Mouse (Mus musculus): ENCODE data around the gene C1qtnf3. TPM values are rescaled to one million over a fixed set of nuclear protein-coding genes. Genes with fewer than 3 reads are reported as not detected.
"Not testable (repeated sequence)": the region's sequence is repeated elsewhere in the genome, so short reads cannot be mapped to it uniquely, and the experiment has no call there.

Gene C1qtnf3
- polyA plus RNA-seq, 1 experiment from 2014 or later: 61.6 TPM

DNA sequence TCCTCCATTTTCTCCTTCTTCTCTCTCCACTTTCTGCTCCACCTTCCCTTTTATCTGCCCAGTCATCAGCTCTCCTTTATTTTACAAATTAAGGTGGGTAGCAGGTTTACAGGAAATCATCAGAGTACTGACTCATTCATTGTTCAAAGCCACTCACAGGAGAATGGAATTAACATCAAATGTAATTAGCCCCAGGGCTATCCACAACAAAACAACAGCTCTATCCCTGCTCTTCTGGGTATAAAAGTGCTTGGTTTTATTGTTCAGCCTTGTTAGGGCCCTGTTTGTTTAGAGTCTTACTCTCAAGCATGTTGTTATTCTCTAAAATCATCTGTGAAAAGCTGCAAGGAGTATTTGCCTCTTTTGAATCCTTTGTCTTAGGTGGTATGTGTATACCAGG is 25.0 kb downstream of the C1qtnf3 start:
- Histone ChIP-seq H3K9me3 (ENCODE audit: control insufficient read depth, low read length) (no peaks in the 10 kb centered on the region), H3K4me1 (ENCODE audit: control insufficient read depth, insufficient read depth, low read length) (peaks cover 3% of the 10 kb centered on the region; the same call in 1 of the 2 replicates), H3K4me3 (ENCODE audit: low read depth, low read length) (no peak overlapping the region), H3K4me2 (ENCODE audit: low read depth) (no peak overlapping the region), H3K9ac (ENCODE audit: low read length) (no peak overlapping the region), H3K27me3 (ENCODE audit: control insufficient read depth, insufficient read depth, low read length) (no peaks in the 10 kb centered on the region), H3K36me3 (ENCODE audit: control insufficient read depth, insufficient read depth, low read length) (no peaks in the 10 kb centered on the region), H3K27ac (ENCODE audit: low read depth, low read length) (no peak overlapping the region)
- DNase-seq (ENCODE audit: low spot score): no peak
- ATAC-seq (ENCODE audit: insufficient read depth, low FRiP score, low TSS enrichment): no peak

DNA sequence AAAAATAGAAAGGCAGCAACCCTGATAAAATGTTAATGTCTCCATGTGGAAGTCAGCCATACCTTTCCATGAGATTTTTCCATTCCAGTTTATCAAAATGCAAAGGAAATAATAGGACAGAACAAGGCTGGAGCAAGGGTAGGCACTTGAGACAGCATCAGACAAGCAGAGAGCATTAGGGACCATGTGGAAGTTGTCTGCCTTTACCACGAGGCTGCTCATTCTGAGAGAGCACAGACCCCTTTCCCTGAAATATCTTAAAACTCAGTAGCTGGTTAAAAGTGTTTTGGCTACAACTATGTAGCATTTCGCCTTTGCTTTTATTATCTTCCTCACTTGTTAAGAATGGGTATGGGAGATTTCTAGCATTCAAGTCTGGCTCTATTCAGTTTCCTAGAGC is 28.6 kb downstream of the C1qtnf3 start:
- DNase-seq (ENCODE audit: low spot score) (no peak), ATAC-seq (ENCODE audit: insufficient read depth, low FRiP score, low TSS enrichment) (no peak)
- H3K27ac ChIP-seq (ENCODE audit: low read depth, low read length): no peak overlapping the region
- no peak overlapping the region; the same call in 1 of the 2 replicates for H3K4me3 ChIP-seq (ENCODE audit: low read depth, low read length)
- no peaks in the 10 kb centered on the region for H3K27me3 ChIP-seq (ENCODE audit: control insufficient read depth, insufficient read depth, low read length)
- peaks cover 3% of the 10 kb centered on the region; the same call in 1 of the 2 replicates for H3K4me1 ChIP-seq (ENCODE audit: control insufficient read depth, insufficient read depth, low read length)
- no peak overlapping the region for H3K9ac ChIP-seq (ENCODE audit: low read length)
- WGBS: 72% methylated on average over 2 of the region's 2 CpGs
- H3K36me3 ChIP-seq (ENCODE audit: control insufficient read depth, insufficient read depth, low read length): no peaks in the 10 kb centered on the region
- H3K4me2 ChIP-seq (ENCODE audit: low read depth): peak overlapping the region; percentile 61
- no peaks in the 10 kb centered on the region for H3K9me3 ChIP-seq (ENCODE audit: control insufficient read depth, low read length)

DNA sequence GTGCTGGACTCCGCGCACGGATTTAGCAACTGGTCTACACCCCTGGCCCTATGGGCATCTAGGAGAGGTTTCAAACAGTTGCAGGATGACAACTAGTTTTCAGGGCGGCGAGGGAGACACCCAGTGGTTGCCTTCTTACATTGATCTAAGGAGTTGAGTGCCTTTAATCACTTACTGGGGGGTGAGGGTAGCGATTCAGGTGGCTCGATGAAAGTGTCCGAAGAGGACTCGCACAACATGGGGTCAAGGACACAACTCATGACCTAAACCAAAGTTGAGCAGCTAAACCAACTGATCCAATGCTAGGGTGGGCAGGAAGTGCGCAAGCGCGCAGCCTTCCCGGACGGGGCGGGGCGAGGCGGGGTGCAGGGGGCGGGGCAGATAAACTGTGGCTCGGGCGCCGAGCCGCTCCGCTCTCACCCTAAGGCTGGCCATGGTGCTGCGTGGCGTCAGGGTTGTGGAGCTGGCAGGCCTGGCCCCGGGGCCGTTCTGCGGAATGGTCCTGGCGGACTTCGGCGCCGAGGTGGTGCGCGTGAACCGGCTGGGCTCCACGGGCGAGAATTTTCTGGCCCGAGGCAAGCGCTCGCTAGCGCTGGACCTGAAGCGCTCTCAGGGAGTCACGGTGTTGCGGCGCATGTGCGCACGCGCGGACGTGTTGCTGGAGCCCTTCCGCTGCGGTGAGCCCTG is 29.4 kb downstream of the C1qtnf3 start, which contains the start of gene Amacr:
Gene Amacr (plus strand): TSS at position 380 of the 687 bp plus-strand sequence.
- Histone ChIP-seq H3K27me3 (ENCODE audit: control insufficient read depth, insufficient read depth, low read length) (no peaks in the 10 kb centered on the region), H3K27ac (ENCODE audit: low read depth, low read length) (peak within 1 kb of the TSS; percentile 56; the same call in 1 of the 2 replicates), H3K4me1 (ENCODE audit: control insufficient read depth, insufficient read depth, low read length) (peaks cover 3% of the 10 kb centered on the region; the same call in 1 of the 2 replicates), H3K9ac (ENCODE audit: low read length) (peak within 1 kb of the TSS; percentile 74), H3K36me3 (ENCODE audit: control insufficient read depth, insufficient read depth, low read length) (no peaks in the 10 kb centered on the region), H3K4me3 (ENCODE audit: low read depth, low read length) (peak within 1 kb of the TSS; percentile 71), H3K4me2 (ENCODE audit: low read depth) (peak within 1 kb of the TSS; percentile 61), H3K9me3 (ENCODE audit: control insufficient read depth, low read length) (no peaks in the 10 kb centered on the region)
- peak; percentile 94 for DNase-seq (ENCODE audit: low spot score)
- peak; percentile 99 for ATAC-seq (ENCODE audit: insufficient read depth, low FRiP score, low TSS enrichment)
- WGBS: under 1% methylated on average over 51 of the region's 52 CpGs

DNA sequence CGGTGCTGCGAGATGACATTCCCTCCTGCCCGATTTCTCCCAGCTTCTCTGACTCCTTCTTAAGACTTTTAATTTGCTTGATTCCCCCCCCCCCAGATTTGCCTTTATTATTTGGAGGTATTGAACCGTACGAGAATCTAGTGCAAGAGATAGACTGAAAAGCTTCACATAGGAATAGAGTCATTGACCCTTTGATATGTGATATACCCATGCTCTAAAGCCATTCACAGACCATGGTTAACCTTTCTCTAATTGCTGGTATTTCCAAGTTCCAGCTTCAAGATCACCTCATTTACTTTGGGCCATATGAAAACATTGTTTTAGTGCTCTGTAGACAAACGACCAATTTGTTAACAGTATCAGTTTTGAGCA is 29.9 kb downstream of the C1qtnf3 start:
- DNase-seq (ENCODE audit: low spot score) (no peak), ATAC-seq (ENCODE audit: insufficient read depth, low FRiP score, low TSS enrichment) (peak; percentile 45)
- Histone ChIP-seq H3K4me2 (ENCODE audit: low read depth) (peak overlapping the region; percentile 61), H3K27me3 (ENCODE audit: control insufficient read depth, insufficient read depth, low read length) (no peaks in the 10 kb centered on the region), H3K36me3 (ENCODE audit: control insufficient read depth, insufficient read depth, low read length) (no peaks in the 10 kb centered on the region), H3K27ac (ENCODE audit: low read depth, low read length) (no peak overlapping the region), H3K9ac (ENCODE audit: low read length) (peak overlapping the region; percentile 74), H3K4me3 (ENCODE audit: low read depth, low read length) (peak overlapping the region; percentile 71), H3K9me3 (ENCODE audit: control insufficient read depth, low read length) (no peaks in the 10 kb centered on the region), H3K4me1 (ENCODE audit: control insufficient read depth, insufficient read depth, low read length) (peaks cover 3% of the 10 kb centered on the region; the same call in 1 of the 2 replicates)
- WGBS: 8% methylated on average over 6 of the region's 6 CpGs

DNA sequence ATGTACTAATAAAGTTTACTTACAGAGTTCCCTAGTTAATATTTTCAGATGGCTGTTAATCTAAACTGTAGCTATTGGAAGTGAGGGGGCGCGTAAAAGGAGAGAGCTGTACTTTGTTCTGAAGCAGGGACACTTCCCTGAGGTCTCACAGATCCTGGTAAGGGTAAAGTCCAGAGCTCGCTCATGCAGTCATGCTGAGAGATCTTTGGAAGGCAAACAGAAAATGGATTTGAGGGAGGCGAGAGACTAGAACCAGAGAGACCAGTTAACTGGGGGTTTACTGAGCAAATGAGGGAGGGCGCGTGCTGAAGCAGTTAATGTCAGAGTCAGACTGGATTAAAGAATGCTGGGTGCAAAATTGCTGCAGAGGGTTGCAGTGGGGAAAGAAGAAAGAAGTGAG is 33.6 kb downstream of the C1qtnf3 start:
- Histone ChIP-seq H3K4me2 (ENCODE audit: low read depth) (no peak overlapping the region), H3K4me1 (ENCODE audit: control insufficient read depth, insufficient read depth, low read length) (peaks cover 3% of the 10 kb centered on the region; the same call in 1 of the 2 replicates), H3K4me3 (ENCODE audit: low read depth, low read length) (no peak overlapping the region), H3K27me3 (ENCODE audit: control insufficient read depth, insufficient read depth, low read length) (no peaks in the 10 kb centered on the region), H3K9me3 (ENCODE audit: control insufficient read depth, low read length) (no peaks in the 10 kb centered on the region), H3K9ac (ENCODE audit: low read length) (no peak overlapping the region), H3K27ac (ENCODE audit: low read depth, low read length) (no peak overlapping the region), H3K36me3 (ENCODE audit: control insufficient read depth, insufficient read depth, low read length) (no peaks in the 10 kb centered on the region)
- WGBS: 88% methylated on average over 6 of the region's 6 CpGs
- ATAC-seq (ENCODE audit: insufficient read depth, low FRiP score, low TSS enrichment) (no peak), DNase-seq (ENCODE audit: low spot score) (no peak)

DNA sequence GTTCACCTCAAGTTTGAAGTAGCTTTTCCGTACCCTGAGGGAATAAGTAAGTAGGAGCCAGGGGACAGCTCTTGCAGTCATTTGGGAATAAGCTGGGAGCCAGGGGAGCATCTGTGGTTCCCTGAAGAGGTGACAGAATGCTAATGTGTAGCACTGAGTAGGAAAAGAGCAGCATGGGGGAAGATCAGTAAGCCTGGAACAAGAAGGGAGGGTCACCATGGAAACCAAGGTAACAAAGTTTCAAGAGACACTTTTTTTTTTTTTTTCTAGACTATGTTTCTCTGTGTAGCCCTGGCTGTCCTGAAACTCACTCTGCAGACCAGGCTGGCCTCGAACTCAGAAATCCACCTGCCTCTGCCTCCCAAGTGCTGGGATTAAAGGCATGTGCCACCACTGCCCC is 34.3 kb downstream of the C1qtnf3 start:
- not testable (repeated sequence) for H3K36me3 ChIP-seq (ENCODE audit: control insufficient read depth, insufficient read depth, low read length); H3K27me3 ChIP-seq (ENCODE audit: control insufficient read depth, insufficient read depth, low read length); H3K9me3 ChIP-seq (ENCODE audit: control insufficient read depth, low read length); H3K9ac ChIP-seq (ENCODE audit: low read length); H3K27ac ChIP-seq (ENCODE audit: low read depth, low read length); DNase-seq (ENCODE audit: low spot score); H3K4me3 ChIP-seq (ENCODE audit: low read depth, low read length); H3K4me2 ChIP-seq (ENCODE audit: low read depth); H3K4me1 ChIP-seq (ENCODE audit: control insufficient read depth, insufficient read depth, low read length); ATAC-seq (ENCODE audit: insufficient read depth, low FRiP score, low TSS enrichment)
- WGBS: 64% methylated on average over 2 of the region's 2 CpGs

DNA sequence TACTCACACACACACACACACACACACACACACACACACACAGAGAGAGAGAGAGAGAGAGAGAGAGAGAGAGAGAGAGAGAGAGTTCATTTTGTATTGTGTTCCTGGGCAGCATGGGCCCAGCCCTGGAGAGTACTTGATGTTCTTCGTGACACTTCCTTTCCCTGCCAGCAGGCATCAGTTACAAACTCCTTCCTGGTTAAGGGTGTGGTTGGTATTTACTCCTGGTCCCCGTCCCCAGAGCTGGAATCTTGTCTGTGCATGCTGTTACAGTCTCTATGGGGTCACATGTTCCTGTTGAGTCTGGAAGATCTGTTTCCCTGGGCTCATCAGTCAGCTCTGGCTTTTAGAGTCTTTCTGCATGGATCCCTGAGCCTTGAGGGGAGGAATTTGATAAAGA is 38.3 kb downstream of the C1qtnf3 start:
- DNase-seq (ENCODE audit: low spot score) (no peak), ATAC-seq (ENCODE audit: insufficient read depth, low FRiP score, low TSS enrichment) (no peak)
- Histone ChIP-seq H3K4me1 (ENCODE audit: control insufficient read depth, insufficient read depth, low read length) (no peaks in the 10 kb centered on the region), H3K36me3 (ENCODE audit: control insufficient read depth, insufficient read depth, low read length) (no peaks in the 10 kb centered on the region), H3K27me3 (ENCODE audit: control insufficient read depth, insufficient read depth, low read length) (no peaks in the 10 kb centered on the region), H3K4me3 (ENCODE audit: low read depth, low read length) (no peak overlapping the region), H3K27ac (ENCODE audit: low read depth, low read length) (no peak overlapping the region), H3K9ac (ENCODE audit: low read length) (no peak overlapping the region), H3K4me2 (ENCODE audit: low read depth) (no peak overlapping the region), H3K9me3 (ENCODE audit: control insufficient read depth, low read length) (no peaks in the 10 kb centered on the region)
- 69% methylated on average over 2 of the region's 2 CpGs for WGBS

DNA sequence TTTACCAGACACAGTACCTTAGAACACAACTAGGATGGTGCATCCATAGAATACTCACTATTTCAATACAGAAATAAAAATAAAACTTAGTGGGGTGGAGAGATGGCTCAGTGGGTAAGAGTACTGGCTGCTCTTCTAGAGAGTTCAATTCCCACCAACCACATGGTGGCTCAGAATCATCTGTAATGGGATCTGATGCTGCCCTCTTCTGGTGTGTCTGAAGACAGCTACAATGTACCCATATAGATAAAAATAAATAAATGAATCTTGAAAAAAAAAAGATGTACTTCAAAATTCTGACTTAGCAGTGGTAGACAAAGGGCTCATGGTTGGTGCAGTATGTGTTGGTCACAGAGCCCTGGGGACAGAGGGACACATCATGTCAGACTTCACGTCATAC is 39.4 kb downstream of the C1qtnf3 start:
- Histone ChIP-seq H3K36me3 (ENCODE audit: control insufficient read depth, insufficient read depth, low read length) (no peaks in the 10 kb centered on the region), H3K4me2 (ENCODE audit: low read depth) (no peak overlapping the region), H3K9me3 (ENCODE audit: control insufficient read depth, low read length) (no peaks in the 10 kb centered on the region), H3K27ac (ENCODE audit: low read depth, low read length) (no peak overlapping the region), H3K27me3 (ENCODE audit: control insufficient read depth, insufficient read depth, low read length) (no peaks in the 10 kb centered on the region), H3K4me1 (ENCODE audit: control insufficient read depth, insufficient read depth, low read length) (no peaks in the 10 kb centered on the region), H3K9ac (ENCODE audit: low read length) (no peak overlapping the region), H3K4me3 (ENCODE audit: low read depth, low read length) (no peak overlapping the region)
- ATAC-seq (ENCODE audit: insufficient read depth, low FRiP score, low TSS enrichment) (no peak), DNase-seq (ENCODE audit: low spot score) (no peak)
- WGBS: 97% methylated on average over 1 of the region's 1 CpGs

DNA sequence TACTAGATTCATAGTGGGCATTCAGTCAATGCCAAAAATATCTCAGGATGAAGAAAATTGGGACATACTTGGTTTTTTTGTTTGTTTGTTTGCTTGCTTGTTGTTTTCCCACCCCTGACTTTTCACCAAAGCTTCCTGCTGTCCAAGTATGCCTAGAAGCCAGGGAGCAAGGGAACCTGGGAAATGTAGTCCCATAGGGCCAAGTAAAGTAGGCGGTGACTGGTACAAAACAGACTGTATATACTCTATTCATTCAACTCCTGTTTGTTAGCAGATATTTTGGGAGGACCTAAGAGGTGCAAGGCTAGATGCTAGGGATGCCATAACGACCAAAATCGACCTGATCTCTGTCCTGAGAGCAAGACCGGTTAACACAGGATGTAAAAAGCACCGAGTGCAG is 47.7 kb downstream of the C1qtnf3 start:
- no peaks in the 10 kb centered on the region for H3K27me3 ChIP-seq (ENCODE audit: control insufficient read depth, insufficient read depth, low read length)
- H3K4me1 ChIP-seq (ENCODE audit: control insufficient read depth, insufficient read depth, low read length): no peaks in the 10 kb centered on the region
- H3K36me3 ChIP-seq (ENCODE audit: control insufficient read depth, insufficient read depth, low read length): no peaks in the 10 kb centered on the region
- DNase-seq (ENCODE audit: low spot score) (no peak), ATAC-seq (ENCODE audit: insufficient read depth, low FRiP score, low TSS enrichment) (no peak)
- WGBS: 60% methylated on average over 5 of the region's 5 CpGs
- H3K27ac ChIP-seq (ENCODE audit: low read depth, low read length): no peak overlapping the region
- no peak overlapping the region for H3K4me2 ChIP-seq (ENCODE audit: low read depth)
- H3K9ac ChIP-seq (ENCODE audit: low read length): no peak overlapping the region
- no peak overlapping the region for H3K4me3 ChIP-seq (ENCODE audit: low read depth, low read length)
- H3K9me3 ChIP-seq (ENCODE audit: control insufficient read depth, low read length): no peaks in the 10 kb centered on the region

Data from neural tube, embryonic 11.5 days (tissue).